Mouse (Mus musculus) brain, adult 2 months (tissue): ENCODE data around the gene Nudcd2.
A peak's percentile ranks its signal among the peaks of the same experiment; 100 is the strongest.
"Not testable (repeated sequence)": the region's sequence is repeated elsewhere in the genome, so short reads cannot be mapped to it uniquely, and the experiment has no call there.

Experiments used
- DNase-seq: peaks from one replicate; pipeline ENCODE4 v3.0.0; 2011; ENCODE audit warnings: low read depth, low spot score

The Nudcd2 gene

DNA sequence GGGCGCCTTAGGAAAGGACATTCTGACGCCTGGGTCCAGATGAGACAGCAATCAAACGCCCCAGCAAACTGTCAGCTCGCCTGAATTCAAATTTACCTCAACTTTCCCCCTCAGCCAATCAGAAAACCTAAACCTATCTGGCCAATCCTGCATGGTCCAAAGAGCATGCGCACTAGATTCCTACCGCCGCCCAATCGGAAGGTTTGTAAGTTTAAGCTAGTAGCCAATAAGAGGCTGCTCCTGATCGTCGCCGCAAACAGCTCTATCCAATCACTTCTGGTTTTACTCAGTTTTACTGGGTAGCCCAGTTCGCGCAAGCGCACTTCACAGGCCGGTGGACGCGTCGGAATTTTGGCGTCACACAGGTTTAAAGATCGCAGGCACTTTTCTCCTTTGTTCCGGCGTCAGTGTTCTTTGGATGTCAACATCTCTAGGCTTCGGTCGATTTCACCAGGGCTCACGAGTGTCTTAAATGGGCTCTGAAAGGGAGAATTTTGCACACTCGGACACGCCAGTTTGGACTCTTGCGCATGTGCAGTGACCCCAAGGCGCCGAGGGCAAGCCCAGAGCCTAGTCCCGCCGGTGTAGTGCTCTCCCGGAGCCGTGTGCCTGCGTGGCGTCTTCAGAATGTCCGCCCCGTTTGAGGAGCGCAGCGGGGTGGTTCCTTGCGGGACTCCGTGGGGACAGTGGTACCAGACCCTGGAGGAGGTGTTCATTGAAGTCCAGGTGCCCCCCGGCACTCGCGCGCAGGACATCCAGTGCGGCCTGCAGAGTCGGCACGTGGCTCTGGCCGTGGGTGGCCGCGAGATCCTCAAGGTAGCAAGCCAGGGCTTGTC is at the start of gene Nudcd2, which contains the start of gene Hmmr:
Gene Nudcd2 (plus strand): TSS at position 329 of the 836 bp plus-strand sequence.
Gene Hmmr (minus strand): TSS at position 84 of the 836 bp plus-strand sequence.
- peak; percentile 99 for DNase-seq

DNA sequence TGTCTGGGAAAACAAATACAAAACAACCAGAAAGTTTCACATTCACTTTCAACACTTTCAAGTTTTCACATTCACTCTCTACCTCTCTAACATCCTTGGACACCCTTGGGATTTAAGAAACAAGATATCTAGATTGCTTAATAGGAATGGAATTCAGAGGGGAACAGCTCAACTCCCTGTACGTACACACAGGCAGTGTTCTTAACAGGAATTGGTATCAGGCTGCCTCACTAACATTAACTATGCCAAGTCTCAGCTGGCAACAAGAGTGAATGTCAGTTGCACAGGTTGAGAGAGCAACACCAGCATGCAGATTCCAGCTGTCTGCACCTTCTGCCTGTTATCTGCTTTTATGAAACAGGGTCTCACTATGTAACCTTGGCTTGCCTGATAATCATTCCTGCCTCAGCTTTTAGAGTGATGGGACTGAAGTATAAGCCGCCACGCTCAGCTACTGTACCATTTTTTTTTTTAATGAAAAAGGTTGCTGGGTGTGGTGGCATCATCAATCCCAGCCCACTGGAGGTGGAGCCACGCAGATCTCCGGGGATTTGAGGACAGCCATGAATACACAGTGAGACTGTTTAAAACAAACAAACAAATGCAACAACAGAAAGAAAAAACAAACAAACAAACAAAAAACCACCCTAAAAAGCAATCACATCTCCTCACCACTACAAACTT is 42.9 kb upstream of the Nudcd2 start:
- peak; percentile 30 for DNase-seq

DNA sequence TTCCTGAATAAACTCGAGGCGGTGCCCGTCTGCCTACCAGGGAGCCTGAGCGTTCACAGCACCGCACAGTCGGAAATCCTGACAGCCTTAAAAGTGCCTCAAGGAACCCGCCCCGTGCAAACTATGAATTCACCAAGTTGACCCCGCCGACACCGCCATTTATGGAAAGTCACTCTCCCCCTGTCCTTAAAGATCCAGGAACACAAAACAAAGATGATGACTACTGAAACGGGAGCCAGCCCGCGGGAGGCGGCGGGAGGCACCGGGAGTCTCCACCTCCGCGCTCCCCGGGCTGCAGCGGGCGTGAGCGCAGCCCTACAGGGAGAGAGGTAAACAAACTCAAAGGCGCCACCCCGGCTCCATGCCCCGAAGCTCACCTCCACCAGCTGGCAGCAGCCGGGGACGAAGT is 41.4 kb upstream of the Nudcd2 start:
- DNase-seq: no peak

DNA sequence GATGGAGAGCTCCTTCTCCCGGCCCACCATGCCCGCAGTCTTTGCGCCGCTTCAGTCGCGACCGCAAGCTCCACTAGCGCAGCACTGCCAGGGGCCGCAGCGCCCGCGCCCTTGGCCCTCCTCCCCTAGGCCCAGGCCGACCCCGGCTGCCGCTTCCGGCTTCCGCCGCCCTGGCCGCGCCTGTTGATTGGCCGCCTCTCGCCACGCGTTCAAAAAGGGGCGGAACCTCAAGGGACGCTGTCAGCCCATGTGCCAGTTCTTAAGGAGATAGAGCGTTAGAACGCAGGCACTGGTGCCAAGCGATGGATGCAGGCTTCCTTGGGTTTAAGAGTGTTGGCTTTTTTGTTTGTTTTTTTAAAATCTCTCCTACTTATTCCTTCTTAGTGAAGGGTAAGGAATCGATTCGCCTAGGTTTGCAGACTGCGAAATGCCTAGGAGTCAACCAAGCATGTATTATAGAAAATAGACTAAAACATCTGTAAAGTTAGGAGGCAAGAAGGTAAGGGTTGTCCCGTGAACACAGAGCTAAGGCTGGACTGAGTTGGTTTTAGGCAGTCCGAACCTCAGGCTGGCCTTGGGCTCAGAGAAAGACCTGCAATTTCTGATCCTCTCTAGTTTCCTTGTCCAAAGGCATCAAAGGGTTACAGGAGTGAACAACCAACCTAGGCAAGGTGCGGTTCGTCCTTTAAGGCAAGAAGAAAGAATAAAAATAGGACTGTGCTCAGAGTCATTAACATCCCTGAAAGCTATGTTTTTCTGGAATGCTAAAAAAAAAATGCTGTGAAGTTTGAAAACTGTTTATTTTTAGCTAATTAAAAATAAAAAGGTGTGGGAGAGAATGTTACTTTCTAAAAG is 40.7 kb upstream of the Nudcd2 start:
- DNase-seq: peak; percentile 98

DNA sequence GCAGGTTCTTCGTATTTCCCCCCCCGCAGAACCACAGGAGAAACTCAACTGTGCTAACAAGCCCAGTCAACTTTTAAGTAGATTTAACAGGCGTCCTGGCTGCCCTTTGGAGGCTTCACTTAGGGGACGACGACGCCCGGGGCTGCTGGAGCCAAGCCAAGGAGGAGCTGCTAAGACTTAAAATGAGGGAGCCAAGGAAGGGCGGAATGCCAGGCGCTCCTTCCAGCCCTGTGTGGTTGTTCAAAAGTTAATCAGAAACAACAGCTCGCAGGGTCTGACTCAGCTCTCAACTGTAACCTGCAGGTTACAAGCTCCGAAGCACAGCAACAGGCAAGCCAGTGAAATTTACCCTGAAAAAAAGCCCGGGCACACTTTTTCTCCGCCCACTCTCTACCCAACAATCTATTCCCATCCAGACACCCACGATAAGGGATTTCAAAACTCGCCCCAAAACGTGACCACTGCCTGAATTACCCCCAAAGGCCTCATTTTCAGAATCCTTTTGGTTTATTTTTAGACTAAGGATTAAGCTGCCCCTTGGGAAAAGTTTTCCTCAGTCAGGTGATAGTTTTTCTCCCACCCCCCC is 40.0 kb upstream of the Nudcd2 start:
- DNase-seq: peak; percentile 68

DNA sequence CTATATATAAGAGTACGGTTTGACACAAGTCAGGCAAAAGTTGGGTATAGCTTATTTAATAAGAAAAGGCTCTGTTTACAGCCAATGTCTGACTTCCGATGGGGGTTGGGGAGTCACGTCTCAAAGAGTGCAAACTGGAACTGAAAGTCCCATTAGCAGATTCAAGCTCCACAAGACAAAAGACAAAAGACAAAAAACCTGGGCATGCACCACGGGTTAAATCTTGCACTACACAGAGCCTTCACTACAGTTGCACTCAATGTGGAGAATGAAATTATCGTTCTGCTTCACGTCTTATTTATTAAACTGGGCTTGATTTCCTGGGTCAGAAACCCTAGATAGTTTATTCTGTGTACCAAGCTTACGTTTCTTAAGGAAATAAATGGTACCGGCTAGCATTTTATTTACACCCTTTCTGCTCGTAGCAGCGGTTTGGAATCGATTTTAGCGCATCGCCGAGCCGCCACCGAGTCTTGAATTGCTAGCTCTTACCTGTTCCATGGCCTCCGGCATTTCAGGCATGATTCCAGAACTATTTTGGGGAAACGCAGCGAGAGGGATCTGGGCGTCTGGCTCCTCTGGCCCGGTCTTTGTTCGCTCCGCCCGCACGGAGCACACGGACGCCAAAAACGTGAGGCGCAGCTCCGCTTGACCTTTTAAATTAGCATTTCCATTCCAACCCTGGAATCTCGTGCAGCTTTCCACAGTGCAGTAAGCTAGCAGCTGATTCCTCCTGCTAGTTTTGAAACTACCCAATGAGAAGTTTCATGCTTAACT is 39.0 kb upstream of the Nudcd2 start:
- peak; percentile 92 for DNase-seq

DNA sequence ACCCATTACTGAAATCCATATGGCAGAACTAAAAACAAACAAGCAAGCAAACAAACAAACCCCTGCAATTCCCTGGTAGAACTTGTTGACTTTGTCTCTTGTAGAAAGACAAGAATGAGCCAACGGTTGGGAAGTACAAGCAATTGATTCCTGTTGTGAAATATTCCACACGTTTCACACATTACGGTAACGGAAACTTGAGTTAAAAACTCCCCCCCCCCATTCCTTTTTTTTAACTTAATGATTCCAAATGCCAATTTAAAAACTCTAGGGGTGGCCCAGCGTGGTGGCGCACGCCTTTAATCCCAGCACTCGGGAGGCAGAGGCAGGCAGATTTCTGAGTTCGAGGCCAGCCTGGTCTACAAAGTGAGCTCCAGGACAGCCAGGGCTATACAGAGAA is 38.4 kb upstream of the Nudcd2 start, which contains the start of gene Mat2b:
Gene Mat2b (minus strand): TSS at position 101 of the 400 bp plus-strand sequence.
- DNase-seq: no peak

DNA sequence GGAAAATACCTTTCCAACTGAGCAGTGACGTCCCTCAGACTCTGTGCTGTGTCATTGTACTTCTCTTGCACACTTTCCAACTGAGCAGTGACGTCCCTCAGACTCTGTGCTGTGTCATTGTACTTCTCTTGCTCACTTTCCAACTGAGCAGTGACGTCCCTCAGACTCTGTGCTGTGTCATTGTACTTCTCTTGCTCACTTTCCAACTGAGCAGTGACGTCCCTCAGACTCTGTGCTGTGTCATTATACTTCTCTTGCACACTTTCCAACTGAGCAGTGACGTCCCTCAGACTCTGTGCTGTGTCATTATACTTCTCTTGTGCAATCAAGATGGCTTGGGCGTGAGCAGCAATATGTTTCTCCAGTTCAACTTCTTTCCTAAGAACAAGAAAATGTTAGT is 23.6 kb upstream of the Nudcd2 start:
- DNase-seq: not testable (repeated sequence)

DNA sequence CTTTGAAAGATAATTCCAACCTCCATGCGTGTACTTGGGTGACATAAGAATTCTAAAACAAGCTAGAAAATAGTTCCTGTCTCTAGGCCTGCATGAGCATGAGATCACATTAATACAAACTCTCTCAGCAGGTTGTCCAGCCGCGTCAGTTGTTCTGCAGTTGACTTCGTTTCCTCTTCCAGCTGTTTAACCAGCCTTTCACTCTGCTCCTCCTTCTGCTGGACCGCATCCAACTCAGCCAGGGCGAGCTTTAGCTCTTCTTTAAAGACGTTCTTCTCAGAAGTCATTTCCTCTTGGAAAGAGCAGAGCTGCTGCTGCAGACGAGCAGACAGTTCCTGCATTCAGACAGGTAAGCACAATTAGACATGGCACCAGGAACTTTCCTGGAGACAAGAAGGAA is 19.6 kb upstream of the Nudcd2 start:
- DNase-seq: peak; percentile 16

DNA sequence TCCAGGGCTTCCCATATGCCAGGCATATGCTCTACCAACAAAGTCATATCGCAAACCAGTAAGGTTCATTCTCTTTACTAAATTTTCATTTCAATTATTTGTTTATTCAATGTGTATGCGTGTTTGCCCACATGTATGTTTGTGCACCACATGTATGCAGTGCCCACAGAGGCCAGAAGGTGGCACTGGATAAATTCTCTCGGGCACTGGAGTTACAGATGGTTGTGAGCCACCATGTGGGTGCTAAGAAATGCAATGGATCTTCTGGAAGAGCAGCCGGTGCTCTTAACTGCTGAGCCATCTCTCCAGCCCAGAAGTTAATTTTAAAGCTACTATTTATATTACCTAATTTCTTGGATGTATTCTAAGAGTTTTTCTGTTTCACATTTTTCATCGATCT is 17.9 kb upstream of the Nudcd2 start:
- DNase-seq: peak; percentile 40

DNA sequence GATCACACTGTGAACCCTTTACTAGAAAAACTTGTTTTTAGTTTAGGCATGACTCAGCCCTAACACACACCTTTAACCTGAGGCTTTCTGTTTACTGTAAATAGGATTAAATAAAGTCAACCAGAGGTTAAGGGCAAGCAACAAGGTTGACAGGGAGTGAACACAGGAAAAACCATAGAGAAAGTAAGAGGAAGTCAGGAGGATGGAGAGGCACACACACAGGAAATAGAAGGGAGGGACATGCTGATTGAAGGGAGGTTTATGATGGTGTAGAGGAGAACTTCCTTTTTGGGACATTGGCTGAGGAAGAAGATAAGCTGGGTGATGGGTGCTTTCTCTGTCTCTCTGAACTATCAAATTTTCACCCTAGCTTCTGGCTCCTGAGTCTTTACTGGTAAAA is 15.1 kb upstream of the Nudcd2 start:
- no peak for DNase-seq

DNA sequence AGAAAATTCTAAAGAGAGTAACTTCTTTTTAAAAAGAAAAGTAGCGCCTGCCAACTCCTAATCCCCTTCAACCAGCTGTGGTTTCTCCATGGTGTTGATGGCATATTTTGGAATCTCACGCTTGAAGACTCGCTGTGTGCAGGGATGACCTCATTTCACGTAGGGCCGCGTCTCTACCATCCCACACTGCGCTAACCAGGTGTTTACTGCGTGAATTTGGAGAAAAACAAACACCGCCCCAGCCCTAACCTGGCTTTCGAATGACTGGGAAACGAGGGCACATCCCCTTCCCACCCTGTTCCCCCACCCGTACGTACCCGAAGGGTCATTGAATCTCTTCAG is 499 bp upstream of the Nudcd2 start:
- DNase-seq: no peak

DNA sequence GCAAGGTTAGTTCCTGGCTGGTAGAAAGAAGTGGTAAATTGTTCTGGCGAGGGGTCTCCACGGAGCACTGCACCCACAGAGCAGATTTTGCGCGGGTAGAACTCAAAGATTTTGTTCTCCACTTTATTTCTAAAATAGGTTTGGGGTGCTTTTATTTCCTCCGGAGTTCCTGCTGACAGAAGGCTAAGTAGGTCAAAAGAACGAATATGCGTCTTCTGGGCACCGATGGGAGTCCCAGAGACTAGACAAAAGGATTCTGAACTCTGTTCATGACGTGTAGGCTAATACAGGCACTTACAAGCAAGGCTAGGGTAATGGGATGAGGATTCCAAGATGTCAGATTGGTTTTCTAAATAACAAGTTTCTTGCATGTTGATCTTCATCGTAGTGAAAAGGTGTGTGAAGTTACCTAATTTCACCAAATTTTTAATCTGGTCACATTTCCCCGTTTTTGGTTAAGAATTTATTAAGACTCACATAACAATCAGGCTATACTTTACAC is 835 bp downstream of the Nudcd2 start:
- DNase-seq: no peak

DNA sequence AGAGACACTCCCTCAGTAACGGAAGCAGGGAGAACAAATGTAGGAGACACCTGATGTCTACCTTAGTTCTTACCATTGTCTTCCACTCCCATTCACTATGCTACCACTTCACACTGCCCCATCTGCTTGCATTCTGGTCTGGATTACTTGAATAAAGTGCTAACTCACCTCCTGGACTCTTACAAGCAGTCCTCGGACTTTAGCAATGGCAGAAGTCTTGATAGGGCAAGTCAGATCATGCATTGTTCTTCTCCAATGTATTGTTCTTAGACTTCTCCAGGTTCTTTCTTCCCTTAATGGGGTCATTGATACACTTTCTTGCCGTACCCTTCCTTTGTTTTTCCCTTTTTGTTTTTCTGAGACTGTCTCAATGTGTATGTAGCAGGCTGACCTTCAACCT is 3.9 kb downstream of the Nudcd2 start:
- DNase-seq: no peak

DNA sequence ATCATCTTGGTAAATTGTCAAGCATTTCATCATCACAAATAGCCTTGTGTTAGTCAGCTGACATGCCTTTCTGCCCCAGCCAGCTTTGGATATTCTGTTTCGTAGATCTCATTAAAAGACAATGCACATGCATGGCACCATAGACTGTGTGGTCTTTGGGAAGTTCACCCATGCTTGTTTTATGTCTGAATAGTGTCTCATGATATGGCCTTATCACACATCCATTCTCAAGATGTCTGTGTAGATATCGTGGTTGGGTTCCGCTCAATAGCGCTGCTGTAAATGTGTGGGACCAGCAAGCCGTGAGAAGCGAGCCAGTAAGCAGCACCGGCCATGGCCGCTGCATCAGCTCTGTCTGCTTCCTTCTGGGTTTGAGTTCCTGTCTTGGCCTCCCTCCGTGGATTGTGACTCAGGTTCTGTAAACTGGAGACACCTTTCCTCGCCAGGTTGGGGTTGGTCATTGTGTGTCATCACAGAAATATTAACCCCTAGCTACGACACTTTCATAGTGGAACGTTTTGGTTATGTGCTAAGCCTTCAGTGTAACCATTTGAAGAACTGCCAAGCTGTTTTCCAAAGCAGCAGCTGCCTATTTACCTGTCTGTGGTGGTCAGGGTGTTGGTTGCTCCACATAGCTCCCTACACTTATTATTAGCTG is 8.3 kb downstream of the Nudcd2 start:
- DNase-seq: no peak

DNA sequence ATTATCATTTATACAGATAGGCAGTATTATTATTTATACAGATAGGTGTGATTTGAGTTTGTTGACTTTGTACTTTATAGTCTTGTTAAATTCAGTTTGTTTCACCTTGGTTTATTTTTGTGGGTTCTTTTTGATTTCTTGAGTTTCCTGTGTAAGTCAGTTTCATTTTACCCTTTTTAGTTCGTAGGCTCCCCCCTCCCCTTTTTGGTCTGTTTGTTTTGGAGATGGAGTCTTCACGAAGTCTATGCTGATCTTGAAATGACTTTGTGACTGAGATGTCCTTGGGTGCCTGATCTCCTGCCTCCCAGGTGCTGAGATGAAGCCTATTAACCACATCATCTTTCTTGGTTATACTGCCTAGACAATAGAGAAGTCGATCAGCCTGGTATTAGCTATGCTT is 10.9 kb downstream of the Nudcd2 start:
- DNase-seq: no peak

DNA sequence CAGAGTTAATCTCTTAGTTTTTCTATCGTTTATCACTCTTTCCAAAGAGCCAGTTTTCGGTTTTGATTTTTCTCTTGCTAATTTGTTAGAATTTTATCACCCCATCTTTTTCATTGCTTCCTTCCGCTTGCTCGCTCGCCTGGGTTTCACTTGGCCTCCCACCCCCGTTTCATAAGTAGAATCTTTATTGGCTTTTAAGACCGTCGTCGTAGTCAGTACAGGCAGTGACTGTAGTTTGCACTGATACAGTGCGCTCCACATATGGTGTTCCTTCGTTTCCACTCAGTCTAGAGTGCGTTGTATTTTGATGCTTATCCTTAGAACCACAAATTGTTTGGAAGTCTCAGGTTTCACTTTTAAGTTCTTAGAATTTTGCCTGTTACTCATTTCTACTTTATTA is 12.9 kb downstream of the Nudcd2 start:
- no peak for DNase-seq

DNA sequence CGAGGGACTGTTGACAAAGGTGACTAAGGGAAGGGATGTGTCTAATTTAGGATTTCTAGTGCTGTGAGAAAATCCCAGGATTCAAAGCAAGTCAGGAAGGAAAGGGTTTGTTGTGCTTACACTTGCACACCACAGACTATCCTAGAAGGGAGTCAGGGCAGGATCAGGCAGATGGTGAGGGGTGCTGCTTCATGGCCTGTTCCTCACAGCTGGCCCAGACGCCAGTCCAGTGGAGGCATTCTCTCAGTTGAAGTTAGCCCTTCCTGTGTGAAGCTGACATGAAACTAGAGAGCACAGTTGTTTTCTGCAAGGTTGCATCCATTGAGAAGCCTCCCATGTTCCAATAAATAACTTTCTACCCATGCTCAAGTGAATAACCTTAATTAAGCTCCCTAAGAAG is 14.2 kb downstream of the Nudcd2 start:
- no peak for DNase-seq

DNA sequence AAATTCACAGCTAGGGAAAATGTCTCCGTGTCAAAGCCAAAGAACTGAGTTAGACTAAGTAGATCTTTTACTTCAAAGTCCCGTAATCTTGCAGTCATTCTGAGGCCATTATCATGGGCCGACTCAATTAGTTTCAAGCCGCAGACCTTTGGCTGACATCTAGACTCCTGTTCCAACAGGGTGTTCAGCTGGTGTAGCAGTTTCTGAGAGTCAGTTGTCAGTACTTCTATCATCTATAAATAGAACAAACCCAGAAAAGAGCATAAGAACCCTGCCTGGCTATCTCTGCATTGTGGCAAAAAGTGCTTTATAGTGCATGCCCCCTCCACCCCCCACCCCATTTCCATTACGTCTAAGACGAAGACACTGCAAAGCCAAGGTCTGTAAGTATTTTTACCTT is 20.4 kb downstream of the Nudcd2 start:
- no peak for DNase-seq

DNA sequence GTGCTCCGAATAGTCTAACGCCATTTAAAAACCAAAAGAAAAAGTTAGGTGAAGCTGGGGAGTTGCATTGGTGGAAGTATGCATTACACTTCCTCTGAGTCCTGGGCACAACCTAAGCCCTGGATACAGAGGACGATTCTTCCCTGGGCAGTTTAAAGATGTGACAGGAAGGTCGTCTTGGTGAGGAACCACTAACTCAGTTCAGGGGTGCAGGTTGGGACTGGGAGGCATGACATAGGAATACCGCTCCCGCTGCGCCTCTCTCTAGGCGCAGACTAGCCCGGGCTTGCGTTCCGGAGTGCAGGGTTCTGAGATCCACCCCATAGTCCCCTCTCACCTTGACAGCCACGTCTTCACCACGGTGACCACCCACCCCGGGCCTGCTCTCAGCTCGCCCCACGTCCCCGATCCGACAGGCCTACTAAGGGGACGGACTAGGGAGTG is 21.2 kb downstream of the Nudcd2 start:
- peak; percentile 40 for DNase-seq
